In genomic region chr2:155442916-155443315, GRCm38 (mm10) we compare ENCODE assay signal across 21 mouse cellular contexts. TPM values are rescaled to one million over a fixed set of nuclear protein-coding genes. Genes with fewer than 3 reads are reported as not detected.
A peak's percentile ranks its signal among the peaks of the same experiment; 100 is the strongest.
DNase-seq lines count a peak whose midpoint lies in the region; ATAC-seq and TF ChIP-seq lines count a peak whose summit lies in the region.
"Had no signal": no experiment of that assay in that cellular context is flagged by ENCODE, and none has a peak within 500 bp of the region (broad histone marks: within the 10 kb centered on the region; RNA-seq: fewer than 3 reads in every experiment).

No protein-coding gene starts in this region.

- peaks cover 12% of the 10 kb centered on the region; the same call in 1 of the 2 replicates for H3K4me1 ChIP-seq in kidney, adult 2 months (ENCODE audit: control insufficient read depth, insufficient read depth, low read length)
- no peaks in the 10 kb centered on the region for H3K4me1 ChIP-seq in midbrain, embryonic 11.5 days (ENCODE audit: control insufficient read depth, insufficient read depth, low read length)
- H3K4me1 ChIP-seq in midbrain, postnatal 0 days (ENCODE audit: insufficient read depth, low read length): no peaks in the 10 kb centered on the region
- no peaks in the 10 kb centered on the region for H3K4me1 ChIP-seq in forebrain, embryonic 15.5 days
- H3K4me1 ChIP-seq: embryonic facial prominence, embryonic 15.5 days had no signal

- H3K27ac ChIP-seq in kidney, adult 2 months (ENCODE audit: insufficient read depth, low read depth, low read length): no peak overlapping the region
- H3K27ac ChIP-seq in midbrain, embryonic 11.5 days (ENCODE audit: low read depth, low read length): no peak overlapping the region
- H3K27ac ChIP-seq in midbrain, postnatal 0 days (ENCODE audit: low read depth, low read length): no peak overlapping the region
- no peak overlapping the region for H3K27ac ChIP-seq in forebrain, embryonic 15.5 days (replicated peaks)
- H3K27ac ChIP-seq: embryonic facial prominence, embryonic 13.5 days; forebrain, embryonic 10.5 days; forebrain, embryonic 12.5 days had no signal

- WGBS in kidney, adult 2 months: 75% methylated on average over 4 of the region's 4 CpGs
- 87% methylated on average over 4 of the region's 4 CpGs for WGBS in midbrain, embryonic 11.5 days
- 88% methylated on average over 4 of the region's 4 CpGs for WGBS in midbrain, postnatal 0 days
- WGBS in large intestine, adult 2 months: 37% methylated on average over 4 of the region's 4 CpGs
- WGBS in forebrain, embryonic 15.5 days: 88% methylated on average over 4 of the region's 4 CpGs

- TF ChIP-seq POLR2A in kidney, adult 2 months (IDR thresholded peaks at IDR 0.05; ENCODE audit: low read depth, low read length): no peak

- TF ChIP-seq CTCF in kidney, adult 2 months (conservative IDR thresholded peaks at IDR 0.05; ENCODE audit: insufficient read depth, insufficient read length, low read depth, low read length): no peak
- no peak for TF ChIP-seq CTCF in midbrain, postnatal 0 days (IDR thresholded peaks at IDR 0.05)

- no peak overlapping the region for H3K4me3 ChIP-seq in kidney, adult 2 months (ENCODE audit: insufficient read depth, low read depth, low read length)
- H3K4me3 ChIP-seq in midbrain, embryonic 11.5 days (ENCODE audit: low read depth, low read length): no peak overlapping the region
- no peak overlapping the region for H3K4me3 ChIP-seq in midbrain, postnatal 0 days (ENCODE audit: low read depth, low read length)
- H3K4me3 ChIP-seq in forebrain, embryonic 15.5 days: no peak overlapping the region
- H3K4me3 ChIP-seq: embryonic facial prominence, embryonic 13.5 days; embryonic facial prominence, embryonic 15.5 days; erythroblast, embryonic 14.5 days; forebrain, embryonic 10.5 days; forebrain, embryonic 12.5 days had no signal

- no peak overlapping the region for H3K4me2 ChIP-seq in midbrain, embryonic 11.5 days
- H3K4me2 ChIP-seq in midbrain, postnatal 0 days (ENCODE audit: low read depth, low read length, poor library complexity, severe bottlenecking): no peak overlapping the region
- no peak overlapping the region for H3K4me2 ChIP-seq in forebrain, embryonic 15.5 days (replicated peaks)
- H3K4me2 ChIP-seq: embryonic facial prominence, embryonic 13.5 days; embryonic facial prominence, embryonic 15.5 days; forebrain, embryonic 12.5 days had no signal

- DNase-seq in kidney, adult 2 months: peak; percentile 10
- DNase-seq in kidney, postnatal 25 days: no peak
- DNase-seq in midbrain, embryonic 11.5 days (ENCODE audit: low spot score, missing footprints): peak; percentile 69
- DNase-seq in midbrain, postnatal 0 days (ENCODE audit: low spot score): no peak
- peak; percentile 6 for DNase-seq in large intestine, adult 2 months (ENCODE audit: low read depth, low spot score)
- no peak for DNase-seq in cerebellum, adult 11-12 months
- DNase-seq: adrenal gland, postnatal 10 days; adrenal gland, postnatal 25 days; cerebellum, adult 18-20 months; cerebellum, adult 8-10 months; cerebellum, adult 9-11 months; cerebellum, postnatal 14 days; cerebellum, postnatal 36 days; forebrain, postnatal 0 days had no signal

- no peak overlapping the region for H3K9ac ChIP-seq in midbrain, embryonic 11.5 days (ENCODE audit: low read length)
- H3K9ac ChIP-seq in midbrain, postnatal 0 days (replicated peaks; ENCODE audit: low read length, poor library complexity, severe bottlenecking): no peak overlapping the region
- no peak overlapping the region for H3K9ac ChIP-seq in forebrain, embryonic 15.5 days (replicated peaks)
- H3K9ac ChIP-seq: embryonic facial prominence, embryonic 13.5 days; embryonic facial prominence, embryonic 15.5 days; forebrain, embryonic 12.5 days; forebrain, postnatal 0 days had no signal

- H3K36me3 ChIP-seq in kidney, adult 2 months (ENCODE audit: control insufficient read depth, insufficient read depth, low read length): no peaks in the 10 kb centered on the region
- H3K36me3 ChIP-seq in midbrain, embryonic 11.5 days (ENCODE audit: control insufficient read depth, insufficient read depth, low read length): no peaks in the 10 kb centered on the region
- H3K36me3 ChIP-seq in midbrain, postnatal 0 days (ENCODE audit: insufficient read depth, low read length): no peaks in the 10 kb centered on the region
- peaks cover 5% of the 10 kb centered on the region; the same call in 1 of the 2 replicates for H3K36me3 ChIP-seq in forebrain, embryonic 15.5 days
- H3K36me3 ChIP-seq: embryonic facial prominence, embryonic 13.5 days; embryonic facial prominence, embryonic 15.5 days; forebrain, embryonic 12.5 days had no signal

- H3K27me3 ChIP-seq in kidney, adult 2 months (replicated peaks; ENCODE audit: control insufficient read depth, insufficient read depth, low read length): no peaks in the 10 kb centered on the region
- H3K27me3 ChIP-seq in midbrain, embryonic 11.5 days (ENCODE audit: control insufficient read depth, insufficient read depth, low read length): no peaks in the 10 kb centered on the region
- no peaks in the 10 kb centered on the region for H3K27me3 ChIP-seq in midbrain, postnatal 0 days (ENCODE audit: insufficient read depth, low read length)
- no peaks in the 10 kb centered on the region for H3K27me3 ChIP-seq in forebrain, embryonic 15.5 days
- H3K27me3 ChIP-seq: embryonic facial prominence, embryonic 13.5 days; embryonic facial prominence, embryonic 15.5 days; forebrain, embryonic 12.5 days had no signal

- ATAC-seq in midbrain, embryonic 11.5 days (ENCODE audit: low FRiP score): no peak
- no peak for ATAC-seq in midbrain, postnatal 0 days (ENCODE audit: low FRiP score)
- no peak for ATAC-seq in forebrain, embryonic 15.5 days (replicated peaks)
- ATAC-seq: forebrain, embryonic 14.5 days; forebrain, postnatal 0 days had no signal

- H3K9me3 ChIP-seq in midbrain, embryonic 11.5 days (ENCODE audit: control insufficient read depth, low read length): no peaks in the 10 kb centered on the region
- no peaks in the 10 kb centered on the region for H3K9me3 ChIP-seq in midbrain, postnatal 0 days (ENCODE audit: low read length)
- H3K9me3 ChIP-seq in forebrain, embryonic 15.5 days: no peaks in the 10 kb centered on the region
- H3K9me3 ChIP-seq: embryonic facial prominence, embryonic 13.5 days; embryonic facial prominence, embryonic 15.5 days; forebrain, embryonic 10.5 days; forebrain, embryonic 12.5 days had no signal

RNA-seq across cellular contexts. Expression of gene Ncoa6, which starts 30.8 kb away (rescaled TPM):
- polyA plus RNA-seq in kidney, adult 2 months (2012; rRNA removed): 25.4 and 40.6 TPM in 2 replicates
- polyA plus RNA-seq in midbrain, embryonic 11.5 days (2014; fragmentation: Nextera tagmentation; extraction: Ambion mirVana): 33.5 and 33.6 TPM in 2 replicates
- 50.5 and 73.1 TPM in 2 replicates for total RNA-seq in midbrain, postnatal 0 days (2014; rRNA removed)
- polyA plus RNA-seq in midbrain, postnatal 0 days (2015; fragmentation: Nextera tagmentation; extraction: Ambion mirVana): 23.3 and 32.1 TPM in 2 replicates
- 12.4 and 38.9 TPM in 2 replicates for polyA plus RNA-seq in large intestine, adult 2 months (2012; rRNA removed)
- 28.1 and 28.8 TPM in 2 replicates for polyA plus RNA-seq in forebrain, embryonic 15.5 days (2015; fragmentation: Nextera tagmentation; extraction: Ambion mirVana)

Comparison
In these comparisons a context has a peak if more than half of its experiments do, and no peak if none do; other contexts are left out.
1. DNase-seq: peak in kidney, adult 2 months (single experiment), midbrain, embryonic 11.5 days (single experiment) and large intestine, adult 2 months (single experiment); none in kidney, postnatal 25 days (0 of 2), midbrain, postnatal 0 days (single experiment) and cerebellum, adult 11-12 months (single experiment).